ENCODE assay signal across 8 mouse cellular contexts in the genomic region with DNA sequence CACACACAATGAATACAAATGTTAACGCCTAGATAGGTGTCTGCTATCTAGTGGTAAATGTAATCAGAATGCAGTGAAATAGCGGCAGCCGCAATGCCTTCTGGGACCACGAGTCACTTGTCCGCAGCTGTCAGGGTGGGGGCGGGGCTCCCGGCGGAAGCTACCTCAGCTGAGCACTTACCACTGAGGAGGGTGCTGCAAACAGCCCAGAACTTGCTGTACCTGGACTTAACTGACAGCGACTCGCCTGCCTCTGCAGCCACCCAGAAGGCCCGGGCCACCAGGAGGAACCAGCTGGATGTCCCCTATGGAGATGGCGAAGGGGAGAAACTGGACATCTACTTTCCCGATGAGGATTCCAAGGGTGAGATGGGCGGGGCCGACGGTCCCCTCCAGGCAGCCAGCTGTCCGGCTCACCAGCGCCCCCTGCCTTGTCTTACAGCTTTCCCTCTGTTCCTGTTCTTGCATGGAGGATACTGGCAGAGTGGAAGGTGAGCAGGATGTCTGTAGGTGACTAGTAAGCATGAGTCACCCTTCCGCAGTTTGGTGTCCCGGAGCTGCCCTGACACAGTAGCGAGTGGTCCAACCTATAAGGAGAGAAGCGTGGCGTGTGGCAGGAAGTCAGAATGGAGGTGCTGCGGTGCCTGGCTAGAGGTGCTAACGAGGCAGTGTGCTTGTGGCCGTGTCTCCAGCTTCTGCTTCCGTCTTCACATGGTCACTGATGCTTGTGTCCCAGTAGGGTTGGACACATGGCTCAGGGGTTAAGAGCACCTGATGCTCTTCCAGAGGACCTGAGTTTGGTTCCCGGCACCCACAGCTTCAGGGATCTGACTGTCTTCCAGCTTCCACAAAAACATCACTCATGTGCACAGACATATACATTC. TPM values are rescaled to one million over a fixed set of nuclear protein-coding genes. Genes with fewer than 3 reads are reported as not detected.
DNase-seq lines count a peak whose midpoint lies in the region; ATAC-seq lines count a peak whose summit lies in the region.

No protein-coding gene starts in this region.

- WGBS in limb, embryonic 12.5 days = 17% methylated on average over 28 of the region's 28 CpGs
- 18% methylated on average over 28 of the region's 28 CpGs for WGBS in midbrain, embryonic 12.5 days

- H3K9me3 ChIP-seq in limb, embryonic 12.5 days = no peaks in the 10 kb centered on the region
- no peaks in the 10 kb centered on the region for H3K9me3 ChIP-seq in midbrain, embryonic 12.5 days

- no peaks in the 10 kb centered on the region for H3K36me3 ChIP-seq in limb, embryonic 12.5 days
- H3K36me3 ChIP-seq in midbrain, embryonic 12.5 days = no peaks in the 10 kb centered on the region

- peaks cover 30% of the 10 kb centered on the region for H3K4me1 ChIP-seq in limb, embryonic 12.5 days (replicated peaks)
- H3K4me1 ChIP-seq in midbrain, embryonic 12.5 days = peaks cover 26% of the 10 kb centered on the region

- DNase-seq in ovary, adult 18-20 months (ENCODE audit: low spot score) = peak; percentile 32
- no peak for DNase-seq in ovary, postnatal 14 days (ENCODE audit: low spot score)
- DNase-seq in embryo, embryonic 10 days (ENCODE audit: low spot score) = peak; percentile 90
- peak; percentile 81 for DNase-seq in gastrocnemius, postnatal 25 days
- peak; percentile 95 to 96 for DNase-seq in spleen, postnatal 10 days (ENCODE audit: low spot score in 2 of 2)

- peak; percentile 90 for ATAC-seq in inflammation-experienced regulatory T-cells, adult 6 months
- ATAC-seq in limb, embryonic 12.5 days (ENCODE audit: insufficient number of reproducible peaks, insufficient read depth, low FRiP score, low TSS enrichment, low read depth) = no peak
- peak; percentile 83 for ATAC-seq in midbrain, embryonic 12.5 days (ENCODE audit: low FRiP score, low read depth)

- H3K9ac ChIP-seq in limb, embryonic 12.5 days (replicated peaks) = no peak overlapping the region
- H3K9ac ChIP-seq in midbrain, embryonic 12.5 days (replicated peaks) = 0 out of 2 replicates have a peak overlapping the region, but pooled peaks have one; percentile 11

- peak overlapping the region; percentile 27 for H3K4me3 ChIP-seq in limb, embryonic 12.5 days (replicated peaks)
- H3K4me3 ChIP-seq in midbrain, embryonic 12.5 days = peak overlapping the region; percentile 39

- peak overlapping the region; percentile 50 for H3K4me2 ChIP-seq in limb, embryonic 12.5 days
- peak overlapping the region; percentile 57 for H3K4me2 ChIP-seq in midbrain, embryonic 12.5 days (replicated peaks)

- no peak overlapping the region for H3K27ac ChIP-seq in limb, embryonic 12.5 days
- H3K27ac ChIP-seq in midbrain, embryonic 12.5 days (replicated peaks) = peak overlapping the region; percentile 25; the same call in 1 of the 2 replicates

- H3K27me3 ChIP-seq in limb, embryonic 12.5 days = no peaks in the 10 kb centered on the region
- H3K27me3 ChIP-seq in midbrain, embryonic 12.5 days = no peaks in the 10 kb centered on the region

RNA-seq across cellular contexts. Expression of gene Tk1, which starts 6.4 kb away (rescaled TPM):
- total RNA-seq in gastrocnemius, postnatal 25 days (2021) = 1 to 10 TPM; 2.8 to 4.3 TPM
- polyA plus RNA-seq in inflammation-experienced regulatory T-cells, adult 6 months (2017; shearing (Covaris generic)) = 100 to 1,000 TPM in 1 of 3 experiments, 10 to 100 TPM in 2; 27.3 to 126 (median 52.4) TPM
- 136 and 143 TPM in 2 replicates for polyA plus RNA-seq in limb, embryonic 12.5 days (2016; fragmentation: Nextera tagmentation; extraction: Ambion mirVana)
- 69.5 and 70.9 TPM in 2 replicates for polyA plus RNA-seq in midbrain, embryonic 12.5 days (2016; fragmentation: Nextera tagmentation; extraction: Ambion mirVana)

RNA-seq across cellular contexts. Expression of gene Afmid, which starts 6.6 kb away (rescaled TPM):
- total RNA-seq in gastrocnemius, postnatal 25 days (2021) = 1 to 10 TPM; 1.9 to 3.1 TPM
- polyA plus RNA-seq in inflammation-experienced regulatory T-cells, adult 6 months (2017; shearing (Covaris generic)) = 10 to 100 TPM; 32.7 to 39.5 (median 35.4) TPM
- 3.5 and 4.2 TPM in 2 replicates for polyA plus RNA-seq in limb, embryonic 12.5 days (2016; fragmentation: Nextera tagmentation; extraction: Ambion mirVana)
- 4.4 and 4.7 TPM in 2 replicates for polyA plus RNA-seq in midbrain, embryonic 12.5 days (2016; fragmentation: Nextera tagmentation; extraction: Ambion mirVana)

RNA-seq across cellular contexts. Expression of gene Birc5, which starts 16.7 kb away (rescaled TPM):
- total RNA-seq in gastrocnemius, postnatal 25 days (2021) = under 1 TPM in 1 of 2 experiments, not detected in 1; 0.86 TPM
- 100 to 1,000 TPM in 1 of 3 experiments, 10 to 100 TPM in 2; 16.8 to 256 (median 23.6) TPM for polyA plus RNA-seq in inflammation-experienced regulatory T-cells, adult 6 months (2017; shearing (Covaris generic))
- polyA plus RNA-seq in limb, embryonic 12.5 days (2016; fragmentation: Nextera tagmentation; extraction: Ambion mirVana) = 346 and 369 TPM in 2 replicates
- 228 and 237 TPM in 2 replicates for polyA plus RNA-seq in midbrain, embryonic 12.5 days (2016; fragmentation: Nextera tagmentation; extraction: Ambion mirVana)

RNA-seq across cellular contexts. Expression of gene Gm20708, which starts 22.9 kb away (rescaled TPM):
- total RNA-seq in gastrocnemius, postnatal 25 days (2021) = 1 to 10 TPM; 1.0 to 1.1 TPM
- polyA plus RNA-seq in inflammation-experienced regulatory T-cells, adult 6 months (2017; shearing (Covaris generic)) = 1 to 10 TPM; 3.1 to 5.0 (median 4.9) TPM
- 0.36 and 0.58 TPM in 2 replicates for polyA plus RNA-seq in limb, embryonic 12.5 days (2016; fragmentation: Nextera tagmentation; extraction: Ambion mirVana)
- 0.56 TPM in 1 of 2 replicates, not detected in the other for polyA plus RNA-seq in midbrain, embryonic 12.5 days (2016; fragmentation: Nextera tagmentation; extraction: Ambion mirVana)

RNA-seq across cellular contexts. Expression of gene Syngr2, which starts 22.9 kb away (rescaled TPM):
- total RNA-seq in gastrocnemius, postnatal 25 days (2021) = 100 to 1,000 TPM; 143 to 146 TPM
- polyA plus RNA-seq in inflammation-experienced regulatory T-cells, adult 6 months (2017; shearing (Covaris generic)) = 100 to 1,000 TPM in 1 of 3 experiments, 10 to 100 TPM in 2; 86.3 to 118 (median 89.8) TPM
- 27.6 and 28.8 TPM in 2 replicates for polyA plus RNA-seq in limb, embryonic 12.5 days (2016; fragmentation: Nextera tagmentation; extraction: Ambion mirVana)
- 26.2 and 27.0 TPM in 2 replicates for polyA plus RNA-seq in midbrain, embryonic 12.5 days (2016; fragmentation: Nextera tagmentation; extraction: Ambion mirVana)
